Mouse (Mus musculus) heart, postnatal 0 days (tissue): ENCODE measurements around the gene Rai1. TPM values are rescaled to one million over a fixed set of nuclear protein-coding genes. Genes with fewer than 3 reads are reported as not detected.

Experiments
- ATAC-seq: fragments of 200-750 bp; cut with Nextera tagmentation; 2 replicates; pipeline ENCODE4 v1.8.0; 2017; ENCODE audit warnings: low read depth, moderate number of reproducible peaks, moderate library complexity; ENCODE audit not compliant: insufficient read depth
- DNase-seq: peaks from one replicate; pipeline ENCODE4 v3.0.0-alpha.2; 2016; ENCODE audit warnings: low spot score
- H3K27ac ChIP-seq: fragments of 300-500 bp; sonication (generic); 2 replicates; pipeline ENCODE4 v1.5.1; 2014; ENCODE audit warnings: low read depth, mild to moderate bottlenecking
- H3K27me3 ChIP-seq: fragments of 300-500 bp; sonication (generic); 2 replicates; pipeline ENCODE4 v1.6.1; 2014; ENCODE audit warnings: low read length, mixed read lengths; ENCODE audit not compliant: control insufficient read depth, insufficient read depth
- H3K36me3 ChIP-seq: fragments of 300-500 bp; sonication (generic); replicated peaks from 2 replicates; pipeline ENCODE4 v1.6.1; 2014; ENCODE audit warnings: low read length, mixed read lengths; ENCODE audit not compliant: control insufficient read depth, insufficient read depth
- H3K4me1 ChIP-seq: fragments of 300-500 bp; sonication (generic); 2 replicates; pipeline ENCODE4 v1.6.1; 2014; ENCODE audit warnings: antibody characterized with exemption; ENCODE audit not compliant: control insufficient read depth, insufficient read depth
- H3K4me2 ChIP-seq: fragments of 300-500 bp; sonication (generic); 2 replicates; pipeline ENCODE4 v1.6.1; 2014; ENCODE audit warnings: low read depth, mild to moderate bottlenecking, low read length, moderate library complexity
- H3K4me3 ChIP-seq: fragments of 300-500 bp; sonication (generic); 2 replicates; pipeline ENCODE4 v1.5.1; 2014; ENCODE audit warnings: low read depth, low read length
- H3K9ac ChIP-seq: fragments of 300-500 bp; sonication (generic); replicated peaks from 2 replicates; pipeline ENCODE4 v1.6.1; 2014; ENCODE audit warnings: low read depth, low read length, mixed read lengths
- H3K9me3 ChIP-seq: fragments of 300-500 bp; sonication (generic); replicated peaks from 2 replicates; pipeline ENCODE4 v1.6.1; 2016; ENCODE audit warnings: low read length; ENCODE audit not compliant: control insufficient read depth
- CTCF ChIP-seq: IDR thresholded peaks from 2 replicates; pipeline ENCODE4 v1.5.1; 2016; ENCODE audit warnings: antibody characterized with exemption, control low read depth, low read depth
- EP300 ChIP-seq: IDR thresholded peaks from 2 replicates; pipeline ENCODE4 v1.6.1; 2016; ENCODE audit warnings: antibody characterized with exemption, low read depth
- WGBS: fragments of 180-500 bp; shearing (Covaris S2); extraction: QIAGEN DNeasy Blood & Tissue Kit; methylation state at CpG from one replicate; pipeline ENCODE4 v1.1.7; 2014; 5-methylcytosine and 5-hydroxymethylcytosine counted together
- polyA plus RNA-seq: library from polyadenylated mRNA; unstranded; fragments of >200 nt; fragmentation: Nextera tagmentation; extraction: Ambion mirVana; gene quantifications from 2 replicates; pipeline ENCODE4 v1.2.1, GENCODE M21; 2015
- total RNA-seq: library from RNA; depleted of rRNA; stranded (reverse); fragments of >200 nt; gene quantifications from 2 replicates; pipeline ENCODE4 v1.2.3, GENCODE M21; 2014; ENCODE audit warnings: low replicate concordance

The Rai1 gene
- total and polyA plus RNA-seq, 2 experiments from 2014 or later = 10.2 to 28.1 TPM

GRCm38 (mm10) chr11:60229821-60230220, 125.0 kb downstream of the Rai1 start:
- ATAC-seq (no peak), DNase-seq (no peak)
- no peak overlapping the region for H3K27ac ChIP-seq
- H3K9me3 ChIP-seq = no peaks in the 10 kb centered on the region
- WGBS = 81% methylated on average over 13 of the region's 13 CpGs
- no peak overlapping the region for H3K4me2 ChIP-seq
- H3K27me3 ChIP-seq = no peaks in the 10 kb centered on the region
- peaks cover 39% of the 10 kb centered on the region for H3K4me1 ChIP-seq
- H3K4me3 ChIP-seq = no peak overlapping the region
- H3K36me3 ChIP-seq = peaks cover 8% of the 10 kb centered on the region
- TF ChIP-seq CTCF = no peak
- TF ChIP-seq EP300 = no peak
- no peak overlapping the region for H3K9ac ChIP-seq

DNA sequence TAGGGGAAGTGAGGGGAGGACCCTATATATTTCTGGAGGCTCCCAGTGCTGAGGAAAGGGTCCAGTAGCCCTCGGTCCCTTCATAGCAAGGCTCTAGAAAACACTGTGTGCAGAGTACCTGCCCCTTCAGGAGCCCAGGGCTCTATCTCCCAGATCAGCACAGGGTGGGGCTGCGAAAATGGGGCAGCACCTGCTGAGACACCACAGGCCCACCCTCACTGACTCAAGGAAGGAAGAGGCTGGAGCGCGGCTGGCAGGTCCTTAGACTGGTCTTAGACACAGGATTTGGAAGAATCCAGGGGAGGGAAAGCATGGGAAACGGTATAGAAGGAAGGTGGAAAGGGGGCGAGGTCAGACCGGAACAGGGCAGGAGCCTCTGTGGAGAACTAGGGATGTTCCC, 125.7 kb downstream of the Rai1 start:
- no peak for DNase-seq
- no peaks in the 10 kb centered on the region for H3K9me3 ChIP-seq
- H3K4me2 ChIP-seq = no peak overlapping the region
- H3K27me3 ChIP-seq = no peaks in the 10 kb centered on the region
- H3K4me1 ChIP-seq = peaks cover 34% of the 10 kb centered on the region
- H3K36me3 ChIP-seq = peaks cover 11% of the 10 kb centered on the region
- TF ChIP-seq CTCF (no peak), EP300 (no peak)
- no peak overlapping the region for H3K27ac ChIP-seq
- WGBS = 90% methylated on average over 7 of the region's 7 CpGs
- no peak overlapping the region for H3K4me3 ChIP-seq
- no peak for ATAC-seq
- no peak overlapping the region for H3K9ac ChIP-seq

GRCm38 (mm10) chr11:60231326-60231725, 126.5 kb downstream of the Rai1 start:
- Histone ChIP-seq H3K9me3 (no peaks in the 10 kb centered on the region), H3K4me3 (no peak overlapping the region), H3K4me2 (no peak overlapping the region), H3K4me1 (peaks cover 27% of the 10 kb centered on the region), H3K36me3 (peaks cover 17% of the 10 kb centered on the region), H3K27me3 (no peaks in the 10 kb centered on the region), H3K9ac (no peak overlapping the region), H3K27ac (peak overlapping the region; percentile 20; the same call in 1 of the 2 replicates)
- DNase-seq = no peak
- TF ChIP-seq CTCF (no peak), EP300 (no peak)
- WGBS = 93% methylated on average over 3 of the region's 3 CpGs
- no peak for ATAC-seq

DNA sequence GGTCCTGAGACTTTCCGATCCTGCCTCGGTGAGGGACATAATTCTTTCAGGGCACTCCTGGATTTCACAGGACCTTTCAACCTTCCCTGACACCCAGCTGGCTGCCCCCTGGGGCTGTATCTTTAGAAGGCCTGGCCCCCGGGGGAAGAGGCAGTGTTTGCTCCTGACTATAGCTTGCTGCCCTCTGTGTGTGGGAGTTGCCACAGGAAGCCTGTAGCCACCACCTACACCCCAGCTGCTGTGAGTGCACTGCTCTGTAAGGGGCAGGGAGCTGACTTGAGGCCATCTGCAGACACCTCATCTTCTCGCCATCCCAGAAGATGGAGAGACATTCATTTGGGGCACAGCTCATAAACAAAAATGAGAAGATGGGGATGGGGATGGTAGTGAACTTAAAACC, 127.1 kb downstream of the Rai1 start:
- TF ChIP-seq EP300 (no peak), CTCF (no peak)
- H3K9me3 ChIP-seq = no peaks in the 10 kb centered on the region
- 51% methylated on average over 4 of the region's 4 CpGs for WGBS
- no peak for DNase-seq
- peak overlapping the region; percentile 20; the same call in 1 of the 2 replicates for H3K27ac ChIP-seq
- H3K9ac ChIP-seq = no peak overlapping the region
- no peak for ATAC-seq
- no peak overlapping the region for H3K4me2 ChIP-seq
- H3K27me3 ChIP-seq = no peaks in the 10 kb centered on the region
- H3K36me3 ChIP-seq = peaks cover 23% of the 10 kb centered on the region
- H3K4me1 ChIP-seq = peaks cover 27% of the 10 kb centered on the region
- H3K4me3 ChIP-seq = no peak overlapping the region

GRCm38 (mm10) chr11:60232441-60233058, 127.7 kb downstream of the Rai1 start:
- WGBS = 78% methylated on average over 14 of the region's 14 CpGs
- TF ChIP-seq EP300 = no peak
- no peak for TF ChIP-seq CTCF
- no peak overlapping the region for H3K4me2 ChIP-seq
- no peaks in the 10 kb centered on the region for H3K9me3 ChIP-seq
- H3K4me1 ChIP-seq = peaks cover 27% of the 10 kb centered on the region
- H3K36me3 ChIP-seq = peaks cover 27% of the 10 kb centered on the region
- DNase-seq = no peak
- peak overlapping the region; percentile 93 for H3K27ac ChIP-seq
- ATAC-seq = no peak
- no peak overlapping the region for H3K4me3 ChIP-seq
- H3K9ac ChIP-seq = no peak overlapping the region
- H3K27me3 ChIP-seq = no peaks in the 10 kb centered on the region

DNA sequence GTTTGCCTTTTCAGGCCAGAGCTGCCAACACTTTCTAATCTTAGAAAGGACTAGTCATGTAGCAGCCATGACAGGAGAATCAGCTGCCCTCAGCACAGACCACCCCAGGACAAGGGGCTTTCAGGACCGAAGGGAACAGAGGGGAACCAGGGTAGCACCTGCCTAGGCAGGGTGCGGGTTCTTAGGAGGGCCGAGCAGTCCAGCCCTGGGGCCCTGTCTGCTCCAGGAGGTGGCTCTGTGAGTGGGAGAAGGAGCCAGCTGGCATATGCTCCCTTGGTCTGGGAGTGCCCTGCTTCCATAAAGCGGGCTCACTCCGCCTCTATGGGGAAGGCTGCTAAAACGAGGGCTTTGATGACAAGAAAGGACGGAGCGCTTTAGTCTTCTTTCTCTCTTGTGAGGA, 128.4 kb downstream of the Rai1 start:
- ATAC-seq = peak; percentile 52; the same call in 1 of the 2 replicates
- peaks cover 22% of the 10 kb centered on the region for H3K4me1 ChIP-seq
- peaks cover 27% of the 10 kb centered on the region for H3K36me3 ChIP-seq
- H3K4me3 ChIP-seq = no peak overlapping the region
- peak overlapping the region; percentile 93 for H3K27ac ChIP-seq
- no peak for TF ChIP-seq EP300
- 45% methylated on average over 8 of the region's 8 CpGs for WGBS
- no peak overlapping the region for H3K4me2 ChIP-seq
- no peaks in the 10 kb centered on the region for H3K27me3 ChIP-seq
- no peaks in the 10 kb centered on the region for H3K9me3 ChIP-seq
- no peak for DNase-seq
- H3K9ac ChIP-seq = no peak overlapping the region
